Mouse (Mus musculus) layer of hippocampus, adult 18-20 months (tissue): ENCODE measurements around the gene Dnah6. TPM values are rescaled to one million over a fixed set of nuclear protein-coding genes. Genes with fewer than 3 reads are reported as not detected.

Experiments used
- DNase-seq, 2 experiments: peaks; one replicate each; pipeline ENCODE4 v3.0.0; 2022; ENCODE audit warnings: low spot score in 2 of 2
- total RNA-seq, 2 experiments: library from RNA; stranded (reverse); gene quantifications; 2 replicates each; pipeline ENCODE4 v1.2.3; 2021

The Dnah6 gene
- total RNA-seq, 2 experiments from 2014 or later, result 0.76 to 1.1 TPM

DNA sequence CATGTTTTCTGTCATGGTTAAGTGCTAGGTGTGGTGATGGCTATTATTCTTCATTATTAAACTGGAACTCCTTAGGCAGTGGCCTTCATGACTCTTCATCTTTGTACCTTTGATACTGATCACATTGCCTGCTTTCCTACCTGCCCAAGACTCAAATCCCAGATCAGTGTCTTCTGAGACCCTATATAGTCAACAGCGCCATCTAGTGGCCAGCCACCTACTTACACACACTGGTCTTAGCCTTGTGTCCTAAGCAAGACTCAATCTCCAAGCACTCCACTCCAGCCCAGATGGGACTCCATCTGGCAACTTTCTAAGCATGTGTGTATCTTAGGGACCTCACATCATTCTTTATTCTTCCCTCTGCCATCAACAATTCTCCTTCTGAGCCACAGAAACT, 67.8 kb downstream of the Dnah6 start:
- peak; percentile 81 to 94 for DNase-seq

DNA sequence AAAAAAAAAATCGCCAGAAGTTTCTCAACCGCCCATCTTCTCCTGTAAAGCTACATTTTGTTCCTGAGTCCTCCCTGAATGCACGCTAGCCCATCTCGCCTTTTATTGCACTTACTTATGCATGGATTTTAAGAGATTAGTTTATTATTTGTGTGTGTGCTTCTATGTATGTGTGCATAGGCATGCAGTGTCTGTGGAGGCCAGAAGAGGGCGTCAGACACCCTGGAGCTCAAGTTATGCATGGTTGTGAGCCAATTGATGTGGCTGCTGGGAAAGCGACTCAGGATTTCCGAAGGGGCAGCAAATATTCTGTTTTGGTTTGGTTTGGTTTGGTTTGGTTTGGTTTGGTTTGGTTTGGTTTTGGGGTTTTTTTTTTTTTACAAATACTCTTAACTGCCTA, 78.0 kb downstream of the Dnah6 start:
- no peak for DNase-seq

DNA sequence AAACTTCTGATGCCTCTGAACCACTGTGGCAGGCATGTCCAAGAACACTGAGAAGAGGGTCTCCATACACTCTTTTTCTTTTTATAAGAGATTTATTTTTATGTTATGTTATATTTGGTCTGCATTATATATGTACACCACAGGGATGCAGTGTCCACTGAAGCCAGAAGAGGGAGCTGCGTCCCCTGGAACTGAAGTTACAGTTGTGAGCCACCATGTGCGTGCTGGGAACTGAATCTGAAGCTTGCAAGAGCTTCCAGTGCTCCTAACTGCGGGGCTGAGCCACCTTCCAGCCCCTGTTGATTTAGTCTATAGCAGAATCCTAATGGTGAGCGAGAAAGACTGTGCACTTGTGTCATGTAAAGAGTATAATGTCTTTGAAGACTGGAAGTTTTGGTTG, 78.7 kb downstream of the Dnah6 start:
- no peak for DNase-seq

DNA sequence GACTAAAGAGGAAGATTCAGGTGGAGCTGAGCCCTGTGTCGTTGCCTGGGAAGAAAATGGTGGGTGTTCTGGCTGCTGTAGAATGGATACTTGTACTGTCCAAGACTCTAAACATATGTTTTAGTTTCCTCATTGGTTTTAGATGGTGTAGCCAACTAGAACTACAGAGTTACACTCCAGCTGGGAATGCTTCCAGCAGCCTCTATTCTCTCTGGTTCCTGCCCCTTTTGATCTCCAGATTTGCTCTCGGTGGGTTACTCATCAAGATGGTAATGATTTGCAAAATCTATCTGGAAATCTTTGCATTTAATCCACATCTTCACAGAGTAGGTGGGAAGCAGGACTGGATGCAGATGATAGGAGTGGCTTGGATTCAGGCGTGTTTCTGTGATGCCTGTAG, 80.6 kb downstream of the Dnah6 start:
- DNase-seq, result no peak

DNA sequence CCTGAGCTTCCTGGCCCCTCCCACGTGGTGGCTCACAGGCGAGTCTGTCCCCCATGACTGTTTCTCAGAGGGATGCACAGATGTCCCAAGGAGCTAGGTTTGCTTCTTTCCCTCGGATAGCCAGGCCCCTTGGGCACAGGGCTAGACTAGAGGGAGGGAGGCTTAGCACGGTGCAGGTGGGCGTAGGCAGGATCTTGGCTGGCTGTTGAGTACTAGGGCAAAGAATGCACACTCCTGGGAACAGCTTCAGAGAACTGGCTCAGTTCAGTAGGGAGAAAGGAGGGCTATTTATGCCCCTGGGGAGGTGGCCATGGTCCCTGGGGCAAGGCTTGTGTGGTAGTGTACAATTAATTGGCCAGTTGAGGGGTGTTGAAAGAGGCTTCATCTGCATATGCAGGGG, 88.7 kb downstream of the Dnah6 start:
- no peak for DNase-seq

DNA sequence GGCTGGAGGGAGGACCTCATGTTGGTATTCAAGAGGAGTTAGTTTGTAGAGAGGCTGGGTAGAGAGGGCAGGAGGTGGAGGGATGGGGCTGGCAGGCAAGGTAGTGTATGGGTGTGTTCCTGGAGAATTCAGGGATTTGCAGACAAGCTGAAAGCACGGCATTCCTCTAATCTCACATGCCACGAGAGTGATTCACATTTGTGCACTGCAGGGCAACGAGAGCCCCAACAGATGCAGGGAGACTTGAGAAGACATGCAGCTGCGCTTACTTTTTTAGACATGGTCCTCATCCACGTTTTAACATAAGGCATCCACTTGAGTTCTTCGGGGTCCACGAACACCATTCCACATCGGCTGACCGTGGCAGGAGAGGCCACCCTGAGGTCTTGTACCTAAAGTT, 93.9 kb downstream of the Dnah6 start:
- DNase-seq, result no peak

DNA sequence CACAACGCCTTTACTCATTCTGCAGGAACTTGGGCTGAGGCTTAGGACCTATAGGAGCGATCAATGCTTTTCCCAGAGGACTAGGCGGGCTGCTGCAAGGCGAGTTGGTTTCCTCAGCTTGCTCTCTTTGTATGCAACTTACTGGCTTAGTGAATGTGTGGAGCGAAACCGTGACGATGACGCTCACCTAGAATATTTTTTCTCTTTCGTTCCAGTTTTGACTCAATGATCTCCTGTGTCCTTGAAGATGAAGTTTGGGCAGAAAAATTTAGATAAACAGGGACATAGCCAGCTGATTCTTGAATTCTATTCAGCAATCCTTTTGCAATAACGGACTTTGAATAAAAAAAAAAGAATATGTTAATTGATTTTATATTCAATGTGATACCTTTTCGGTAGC, 101.1 kb downstream of the Dnah6 start:
- no peak for DNase-seq

DNA sequence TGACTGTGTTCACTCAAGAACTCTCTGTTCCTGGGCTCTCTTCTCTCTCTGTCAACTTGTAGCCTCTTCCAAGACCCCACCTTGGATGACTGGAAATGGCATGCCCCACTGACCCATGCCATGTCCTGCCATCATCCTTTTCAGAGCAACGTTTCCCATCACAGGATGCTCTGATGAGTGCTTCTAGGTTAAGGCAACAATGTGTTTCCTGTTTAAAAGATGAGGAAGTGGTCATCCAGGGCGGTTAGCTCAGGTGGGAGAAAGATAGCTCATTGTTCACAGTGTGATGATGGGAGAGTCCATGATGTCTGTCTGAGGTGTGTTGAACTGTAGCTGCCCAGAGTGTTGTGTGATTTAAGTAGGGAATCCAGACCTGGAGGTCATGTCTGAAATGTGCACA, 107.6 kb downstream of the Dnah6 start:
- no peak for DNase-seq

DNA sequence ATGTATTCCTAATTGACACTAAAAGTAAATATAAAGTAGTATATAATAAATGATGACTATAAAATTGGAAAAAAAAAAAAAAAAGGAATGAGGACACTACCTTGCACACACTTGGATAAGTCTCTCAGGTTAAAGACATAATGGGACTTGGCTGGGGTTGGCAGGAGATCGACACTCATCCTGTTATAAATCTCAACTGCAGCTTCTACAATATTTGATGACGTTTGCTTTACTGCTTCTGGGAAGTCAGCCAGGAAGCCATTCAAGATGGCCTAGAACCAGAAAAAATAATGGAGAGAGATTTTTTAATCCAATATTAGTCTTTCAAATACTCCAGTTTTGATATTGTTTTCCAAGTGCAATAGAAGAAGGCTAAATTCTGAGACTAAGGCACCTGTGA, 108.1 kb downstream of the Dnah6 start:
- DNase-seq, result no peak

DNA sequence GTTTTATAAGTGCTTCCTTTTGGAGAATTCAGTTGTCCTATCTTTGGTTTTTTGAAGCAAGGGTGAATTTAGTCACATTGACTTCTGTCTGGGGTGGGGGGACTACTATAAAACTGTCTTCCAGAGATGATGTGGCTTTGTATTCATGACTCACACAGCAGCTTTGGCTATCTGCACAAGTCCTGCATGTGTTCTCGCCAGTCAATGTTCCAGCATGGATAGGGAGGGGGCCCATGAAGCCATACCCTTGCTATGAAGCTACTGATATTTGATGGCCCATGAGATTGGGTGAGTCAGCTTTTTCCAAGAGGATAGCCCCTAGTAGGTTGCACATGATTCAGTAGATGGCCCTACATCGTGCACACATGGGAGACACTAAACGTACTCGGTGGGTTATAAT, 128.3 kb downstream of the Dnah6 start:
- no peak for DNase-seq

DNA sequence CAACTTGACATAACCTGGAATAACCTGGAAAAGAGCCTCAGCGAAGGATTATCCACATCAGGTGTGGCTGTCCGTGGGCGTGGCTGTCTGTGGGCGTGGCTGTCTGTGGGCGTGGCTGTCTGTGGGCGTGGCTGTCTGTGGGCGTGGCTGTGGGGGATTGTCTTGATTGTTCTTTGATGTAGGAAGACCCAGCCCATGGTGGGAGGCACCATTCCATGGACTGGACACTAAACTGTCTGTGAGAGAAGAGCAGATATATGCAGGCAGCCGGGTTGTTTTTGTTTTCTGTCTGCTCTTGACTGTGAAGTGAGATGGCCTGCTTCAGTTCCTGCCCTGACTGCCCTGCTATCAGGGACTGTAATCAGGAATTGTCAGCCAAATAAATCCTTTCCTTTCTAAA, 130.6 kb downstream of the Dnah6 start:
- DNase-seq, result no peak

DNA sequence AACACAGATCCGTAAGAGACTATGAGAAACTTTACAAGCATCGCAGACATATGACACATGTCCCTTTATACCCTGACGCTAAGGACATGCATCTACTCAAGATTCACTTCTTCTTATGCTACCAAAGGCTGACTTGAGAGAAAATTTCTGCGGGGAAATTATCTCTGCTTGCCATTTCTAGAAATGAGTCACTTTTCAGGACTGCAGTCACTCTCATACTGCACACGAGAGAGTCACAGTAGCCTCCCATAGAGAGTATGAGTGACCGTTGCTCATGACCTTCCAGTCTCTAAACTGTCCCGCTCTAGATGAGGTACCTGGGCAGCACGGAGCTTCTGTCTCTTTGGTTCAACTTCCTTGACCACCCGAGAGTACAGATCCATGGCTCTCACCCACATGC, 138.9 kb downstream of the Dnah6 start:
- DNase-seq, result no peak

DNA sequence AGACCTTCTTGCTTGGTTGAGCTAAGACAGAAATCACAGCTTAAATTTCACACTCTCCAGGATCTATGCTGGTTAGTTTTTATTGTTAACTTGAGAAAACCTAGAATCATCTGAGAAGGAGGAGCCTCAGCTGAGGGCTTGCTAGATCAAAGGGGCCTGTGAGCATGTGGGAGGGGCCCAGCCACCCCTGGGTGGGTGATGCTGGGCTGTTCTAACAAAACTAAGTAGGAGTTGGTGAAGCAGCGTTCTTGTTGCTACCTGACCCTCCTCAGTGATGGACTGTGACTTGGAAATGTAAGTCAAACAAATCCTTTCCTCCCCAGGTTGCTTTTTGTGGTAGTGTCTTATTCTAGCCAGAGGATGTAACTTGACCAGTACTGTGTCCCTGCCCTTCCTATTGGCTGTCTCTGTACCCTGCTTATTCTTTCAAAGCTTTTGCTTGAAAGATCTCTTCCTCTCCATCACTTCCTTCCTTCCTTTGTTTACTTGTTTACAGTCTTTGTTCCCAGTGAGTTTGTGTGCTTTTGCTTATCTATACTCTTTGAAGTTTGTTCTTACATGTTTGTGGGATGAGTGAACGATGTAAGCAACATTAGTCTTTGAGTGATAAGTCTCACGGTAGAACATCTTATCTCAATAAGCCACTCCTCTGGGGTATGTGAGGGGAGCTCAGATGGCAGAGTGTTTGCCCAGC, 149.2 kb downstream of the Dnah6 start:
- DNase-seq, result no peak

DNA sequence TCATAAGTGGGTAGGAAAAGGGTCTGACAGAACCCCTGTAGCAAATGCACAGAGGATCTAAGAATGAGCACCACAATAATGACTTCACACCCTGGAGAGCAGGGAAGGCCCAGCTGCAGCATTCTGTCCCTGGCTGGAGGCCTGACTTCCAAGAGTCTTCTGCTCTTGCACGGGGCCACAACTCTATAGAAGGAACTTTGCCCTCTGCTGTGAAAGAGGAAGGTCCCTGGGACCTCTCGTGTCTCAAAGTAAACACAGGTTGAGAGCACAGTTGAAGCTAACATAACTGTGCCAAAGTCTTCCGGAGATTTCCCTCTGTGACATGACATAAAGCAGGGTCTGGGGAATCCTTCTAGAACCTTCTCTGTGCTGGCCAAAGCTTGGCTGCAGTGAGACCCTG, 150.2 kb downstream of the Dnah6 start:
- DNase-seq, result no peak

DNA sequence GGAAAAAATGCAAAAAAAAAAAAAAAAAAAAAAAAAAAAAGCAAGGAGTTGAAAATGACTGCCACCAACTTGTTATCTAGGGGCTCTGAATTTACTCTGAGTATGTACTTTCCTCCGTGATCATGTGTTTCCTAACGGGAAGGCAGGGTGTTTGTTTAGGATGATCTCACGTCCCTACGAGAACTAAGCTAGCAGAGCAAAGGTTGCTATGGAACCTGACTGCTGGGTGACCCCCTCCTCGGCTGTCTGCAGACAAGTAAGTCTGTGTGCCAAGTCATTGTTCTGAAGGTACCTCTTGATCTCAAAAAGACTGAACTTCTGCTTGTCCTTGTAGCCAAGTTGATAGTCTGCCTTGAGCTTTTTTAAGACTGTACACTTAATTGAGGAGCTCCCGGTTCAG, 150.8 kb downstream of the Dnah6 start:
- DNase-seq, result no peak

DNA sequence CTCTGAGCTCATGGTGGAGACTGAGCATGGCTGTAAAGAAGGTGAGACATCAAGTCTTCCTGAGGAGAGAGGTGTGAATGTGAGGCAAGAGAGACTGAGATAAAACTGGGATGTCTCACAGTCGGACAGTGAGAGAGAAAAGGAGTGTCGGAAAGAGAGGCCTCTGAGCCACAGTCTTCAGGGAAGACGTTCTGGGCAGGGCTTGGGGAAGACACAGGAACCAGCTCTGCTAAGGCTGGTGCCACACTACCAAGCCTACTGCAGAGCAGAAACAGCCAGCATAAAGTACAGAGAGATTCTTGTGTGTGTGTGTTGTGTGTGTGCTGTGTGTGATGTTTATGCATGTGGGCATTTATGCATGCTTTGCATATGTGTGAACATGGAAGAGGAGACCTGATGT, 156.9 kb downstream of the Dnah6 start:
- no peak for DNase-seq

DNA sequence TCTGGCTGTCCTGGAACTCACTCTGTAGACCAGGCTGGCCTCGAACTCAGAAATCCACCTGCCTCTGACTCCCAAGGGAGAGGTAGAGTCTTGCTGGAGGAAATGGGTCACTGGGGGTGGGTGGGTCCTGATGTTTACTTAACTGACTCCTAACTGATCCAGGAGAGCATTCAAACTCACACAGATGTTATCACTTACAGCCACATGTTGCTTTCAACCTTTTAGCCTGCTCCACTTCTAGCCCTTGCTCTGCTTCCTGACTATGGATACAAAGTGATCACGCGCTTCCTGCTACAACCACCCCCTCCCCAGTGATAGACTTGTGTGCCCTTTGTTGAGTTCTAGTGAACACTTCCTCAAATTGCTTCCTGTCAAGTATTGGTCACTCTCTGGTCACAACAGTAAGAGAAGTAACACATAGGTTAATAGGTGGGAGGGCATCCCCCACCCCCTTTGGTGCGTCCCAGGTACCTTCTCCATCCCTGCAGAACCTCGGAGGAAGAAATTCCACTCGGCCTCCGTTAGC, 161.8 kb downstream of the Dnah6 start:
- DNase-seq, result no peak

DNA sequence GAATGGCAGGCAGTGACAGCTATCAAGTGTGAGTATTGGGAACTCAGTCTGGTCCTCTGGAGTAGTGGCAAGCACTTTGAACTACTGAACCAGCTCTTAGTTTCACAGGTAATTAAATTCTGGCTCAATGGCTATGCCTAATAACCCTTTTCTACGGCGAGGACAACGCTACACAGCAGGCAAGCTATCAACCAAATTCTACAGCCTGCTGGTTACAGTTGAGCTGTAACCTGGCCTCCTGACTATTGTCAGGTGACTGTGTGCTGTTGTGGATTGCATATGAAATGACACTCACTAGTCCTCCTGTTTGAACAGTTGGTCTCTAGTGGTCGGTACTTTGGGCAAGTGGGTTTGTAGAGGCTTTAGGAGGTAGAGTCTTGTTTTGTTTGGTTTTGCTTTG, 162.3 kb downstream of the Dnah6 start:
- no peak for DNase-seq

DNA sequence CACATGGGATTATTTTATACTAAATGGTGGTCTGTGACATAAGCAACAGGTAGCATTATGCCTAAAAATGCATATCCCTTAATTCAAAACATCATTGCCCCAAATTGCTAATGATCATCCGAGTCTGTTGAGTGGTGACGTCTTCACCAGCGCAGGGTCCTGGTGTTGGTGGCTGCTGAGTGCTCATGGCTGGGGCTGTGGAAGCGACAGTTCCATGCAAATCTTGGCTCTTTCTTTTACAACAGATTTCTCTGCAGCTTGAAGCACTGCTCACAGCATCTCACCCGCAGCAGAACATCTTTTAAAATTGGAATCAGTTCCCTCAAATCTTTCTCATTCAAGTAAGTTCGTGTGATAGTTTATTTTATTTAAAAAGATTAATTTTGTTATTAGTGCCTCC, 166.1 kb downstream of the Dnah6 start:
- peak; percentile 2 to 20 for DNase-seq

DNA sequence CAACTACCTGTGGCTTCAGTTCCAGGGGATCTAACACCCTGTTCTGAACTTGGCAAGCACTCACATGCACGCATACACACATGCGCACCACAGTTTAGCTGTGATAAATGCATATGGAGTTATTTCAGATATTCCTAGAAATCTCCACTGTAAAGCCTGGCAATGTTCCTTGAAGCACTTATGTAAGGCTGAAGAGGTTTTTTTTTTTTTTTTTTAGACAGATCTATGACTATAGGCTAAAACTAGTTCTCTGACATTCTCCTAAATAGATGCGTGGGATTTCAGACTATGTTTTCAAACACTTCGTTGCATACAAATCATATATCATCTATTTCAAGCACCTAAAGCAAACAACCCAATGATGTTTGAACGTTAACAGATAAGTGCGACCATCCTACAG, 166.6 kb downstream of the Dnah6 start:
- DNase-seq, result peak in 1 of 2 experiments; percentile 2

DNA sequence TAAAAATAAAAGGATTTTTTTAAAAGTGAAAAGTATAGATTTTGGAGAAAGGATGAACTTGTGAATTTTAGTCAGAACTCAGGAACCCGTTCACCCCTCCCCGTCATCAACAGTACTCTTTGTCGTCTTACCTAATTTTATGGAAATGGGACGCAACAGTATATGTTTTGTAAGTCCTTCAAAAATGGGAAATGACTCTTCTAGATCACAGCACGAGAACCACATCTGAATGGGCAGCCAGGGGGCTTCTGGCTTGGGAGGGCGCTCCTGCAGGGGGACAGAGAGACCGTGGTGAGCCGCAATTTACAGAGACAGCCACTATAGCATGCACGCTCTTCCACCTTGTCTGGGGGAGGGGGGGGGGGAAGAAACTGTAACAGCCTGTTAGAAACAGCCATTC, 167.9 kb downstream of the Dnah6 start:
- no peak for DNase-seq

DNA sequence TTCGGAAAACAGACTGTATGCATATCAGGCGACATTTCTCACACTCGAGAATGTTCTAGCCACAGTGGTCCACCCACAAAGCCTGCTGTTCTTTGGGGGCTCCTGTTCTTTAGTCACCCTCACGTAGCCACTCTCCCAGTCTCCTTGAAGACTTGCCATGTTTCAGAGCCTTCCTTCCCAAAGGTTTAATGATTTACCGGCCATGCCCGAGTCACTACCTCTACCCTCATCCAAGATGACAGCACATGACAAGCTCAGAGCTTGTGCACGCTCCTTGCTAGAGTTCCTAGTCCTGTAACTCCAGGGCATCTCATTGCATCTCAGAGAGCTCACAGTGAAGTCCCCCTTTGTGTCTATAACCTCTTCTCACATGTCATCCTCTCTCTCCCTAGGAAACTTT, 174.2 kb downstream of the Dnah6 start:
- no peak for DNase-seq

DNA sequence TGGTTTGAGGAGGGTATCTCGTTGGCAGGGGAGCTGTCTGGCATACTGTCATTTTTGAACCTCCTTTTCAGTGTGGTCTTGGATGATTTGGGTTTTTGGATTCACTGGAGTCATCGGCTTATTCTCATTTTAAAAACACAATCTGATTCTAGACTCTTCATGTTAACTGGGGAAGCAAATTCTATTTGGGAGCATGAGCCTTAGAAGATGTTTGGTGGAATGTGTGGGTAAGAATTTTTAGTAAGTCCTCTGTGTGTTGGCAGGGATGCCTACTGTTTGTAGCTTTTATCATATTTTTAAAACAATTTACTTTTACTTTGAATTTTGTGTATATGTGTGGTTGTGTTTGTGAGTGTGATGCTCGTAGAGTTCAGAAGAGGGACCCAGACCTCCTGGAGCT, 175.5 kb downstream of the Dnah6 start:
- DNase-seq, result no peak

DNA sequence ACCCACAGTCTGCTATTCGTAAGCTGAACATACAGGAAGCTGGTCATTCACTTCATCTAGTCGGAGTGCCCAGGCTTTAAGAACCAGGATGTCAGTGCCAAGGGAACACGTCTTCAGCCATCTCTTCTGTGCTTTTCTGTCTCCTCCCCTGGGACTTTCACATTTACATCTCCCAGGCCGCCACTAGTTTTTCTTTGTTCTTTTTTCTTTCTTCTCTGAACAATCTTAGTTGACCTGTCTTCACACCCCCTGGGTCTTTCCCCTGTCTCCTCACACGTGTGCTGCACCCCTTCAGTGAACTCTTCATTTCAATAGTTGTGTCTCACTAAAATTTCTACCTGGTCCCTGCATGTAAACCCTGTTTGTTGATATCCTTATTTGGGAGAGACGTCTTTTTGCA, 179.2 kb downstream of the Dnah6 start:
- DNase-seq, result no peak
